Comparison of ENCODE assay signal across 10 mouse cellular contexts in genomic region chr13:60826052-60826451, GRCm38 (mm10). TPM values are rescaled to one million over a fixed set of nuclear protein-coding genes. Genes with fewer than 3 reads are reported as not detected.
DNase-seq lines count a peak whose midpoint lies in the region; ATAC-seq lines count a peak whose summit lies in the region.
"Had no signal": no experiment of that assay in that cellular context is flagged by ENCODE, and none has a peak within 500 bp of the region (broad histone marks: within the 10 kb centered on the region; RNA-seq: fewer than 3 reads in every experiment).

No protein-coding gene starts in this region.

- WGBS in kidney, embryonic 14.5 days, result 64% methylated on average over 3 of the region's 3 CpGs

- no peak overlapping the region for H3K9ac ChIP-seq in kidney, embryonic 14.5 days (ENCODE audit: low read depth, low read length)

- H3K4me3 ChIP-seq in kidney, embryonic 14.5 days (ENCODE audit: low read length), result no peak overlapping the region

- H3K9me3 ChIP-seq in kidney, embryonic 14.5 days (ENCODE audit: control insufficient read depth, low read length), result no peaks in the 10 kb centered on the region

- no peaks in the 10 kb centered on the region for H3K4me1 ChIP-seq in kidney, embryonic 14.5 days (ENCODE audit: control insufficient read depth, insufficient read depth, low read length)

- DNase-seq in kidney, postnatal 10 days, result peak; percentile 51
- peak; percentile 49 for DNase-seq in heart, postnatal 4 days
- DNase-seq in thymus, adult 18-20 months, result peak; percentile 41 to 42
- DNase-seq in right cerebral cortex, adult 2 months (ENCODE audit: low spot score in 2 of 2), result no peak
- DNase-seq in ovary, postnatal 14 days (ENCODE audit: low spot score), result no peak
- no peak for DNase-seq in embryo, embryonic 10 days (ENCODE audit: low spot score)

- H3K27ac ChIP-seq in kidney, embryonic 14.5 days (ENCODE audit: low read depth, low read length), result no peak overlapping the region

- no peak for ATAC-seq in kidney, embryonic 14.5 days (ENCODE audit: low FRiP score, low TSS enrichment)
- peak; percentile 84 for ATAC-seq in activated CD4-positive, CD25-positive, alpha-beta regulatory T cell, adult 4 months

- H3K27me3 ChIP-seq in kidney, embryonic 14.5 days (ENCODE audit: control insufficient read depth, insufficient read depth, low read length), result no peaks in the 10 kb centered on the region

- H3K36me3 ChIP-seq in kidney, embryonic 14.5 days (ENCODE audit: control insufficient read depth, insufficient read depth, low read length), result no peaks in the 10 kb centered on the region

- H3K4me2 ChIP-seq in kidney, embryonic 14.5 days (replicated peaks; ENCODE audit: low read depth, low read length), result no peak overlapping the region
- H3K4me2 ChIP-seq: midbrain, embryonic 11.5 days had no signal

RNA-seq across cellular contexts. Expression of gene Ctsll3, which starts 23.4 kb away (rescaled TPM):
- not detected in 2 replicates for polyA plus RNA-seq in kidney, embryonic 14.5 days (2014; fragmentation: Nextera tagmentation; extraction: Ambion mirVana)
- polyA plus RNA-seq in activated CD4-positive, CD25-positive, alpha-beta regulatory T cell, adult 4 months (2017; shearing (Covaris generic)), result not detected
- total RNA-seq in heart, postnatal 4 days (2021), result not detected
- total RNA-seq: layer of hippocampus, postnatal 25 days had no signal
- polyA plus RNA-seq: midbrain, embryonic 11.5 days had no signal

RNA-seq across cellular contexts. Expression of gene 4930486L24Rik, which starts 38.2 kb away (rescaled TPM):
- 0.15 TPM in 1 of 2 replicates, not detected in the other for polyA plus RNA-seq in kidney, embryonic 14.5 days (2014; fragmentation: Nextera tagmentation; extraction: Ambion mirVana)
- 1 to 10 TPM in 1 of 2 experiments, not detected in 1; 1.7 TPM for polyA plus RNA-seq in activated CD4-positive, CD25-positive, alpha-beta regulatory T cell, adult 4 months (2017; shearing (Covaris generic))
- not detected for total RNA-seq in heart, postnatal 4 days (2021)
- total RNA-seq: layer of hippocampus, postnatal 25 days had no signal
- polyA plus RNA-seq: midbrain, embryonic 11.5 days had no signal

RNA-seq across cellular contexts. Expression of gene BC051665, which starts 39.9 kb away (rescaled TPM):
- polyA plus RNA-seq in kidney, embryonic 14.5 days (2014; fragmentation: Nextera tagmentation; extraction: Ambion mirVana), result not detected in 2 replicates
- not detected for polyA plus RNA-seq in activated CD4-positive, CD25-positive, alpha-beta regulatory T cell, adult 4 months (2017; shearing (Covaris generic))
- total RNA-seq in heart, postnatal 4 days (2021), result not detected
- total RNA-seq: layer of hippocampus, postnatal 25 days had no signal
- polyA plus RNA-seq: midbrain, embryonic 11.5 days had no signal

Comparison
In these comparisons a context has a peak if more than half of its experiments do, and no peak if none do; other contexts are left out.
1. DNase-seq: peak in kidney, postnatal 10 days (single experiment), heart, postnatal 4 days (single experiment) and thymus, adult 18-20 months (2 of 2); none in right cerebral cortex, adult 2 months (0 of 2), ovary, postnatal 14 days (single experiment) and embryo, embryonic 10 days (single experiment).